Mouse (Mus musculus): ENCODE data around the gene Scarb2. TPM values are rescaled to one million over a fixed set of nuclear protein-coding genes. Genes with fewer than 3 reads are reported as not detected.

Scarb2 gene
- total RNA-seq, 2 experiments from 2014 or later, result 80.3 to 91.1 TPM

GRCm38 (mm10) chr5:92395764-92396163 is 110.9 kb downstream of the Scarb2 start:
- no peak for DNase-seq
- intact Hi-C loops (cut with DNase I), result no loop called here

- intact Hi-C loops (cut with DNase I), result no loop called here
- DNase-seq, result no peak
Measured at GRCm38 (mm10) chr5:92393863-92394262, 112.8 kb downstream of the Scarb2 start.

GRCm38 (mm10) chr5:92392542-92392941 is 114.1 kb downstream of the Scarb2 start:
- intact Hi-C loops (cut with DNase I), result no loop called here
- no peak for DNase-seq

Small RNA genes lying within 50 kb of the gene (microRNA-seq; reads per million reads assigned to microRNA genes)
- 0 reads per million in 2 experiments for gene Mir6415 (ENCODE audit: borderline number of aligned reads in 2 of 2)

Other genes starting within 250 kb of the Scarb2 start
- 10 to 100 TPM; 12.2 to 13.3 TPM for gene Naaa, start 228.7 kb downstream of the Scarb2 start, total RNA-seq (2021)
- 10 to 100 TPM; 11.1 to 12.5 TPM for gene Sdad1, start 196.4 kb downstream of the Scarb2 start, total RNA-seq (2021)
- gene Cxcl9, start 178.8 kb downstream of the Scarb2 start, total RNA-seq (2021), result 1 to 10 TPM; 1.4 to 2.7 TPM
- 100 to 1,000 TPM; 751 to 829 TPM for gene Art3, start 175.0 kb downstream of the Scarb2 start, total RNA-seq (2021)
- under 1 TPM in 1 of 2 experiments, not detected in 1; 0.28 TPM for gene Cxcl10, start 157.9 kb downstream of the Scarb2 start, total RNA-seq (2021)
- gene Nup54, start 71.6 kb downstream of the Scarb2 start, total RNA-seq (2021), result 10 to 100 TPM; 15.9 to 17.1 TPM
- not detected for gene Fam47e, start 48.2 kb upstream of the Scarb2 start, total RNA-seq (2021)
- gene Stbd1, start 96.2 kb upstream of the Scarb2 start, total RNA-seq (2021), result 1 to 10 TPM; 1.5 to 1.6 TPM
- gene Ccdc158, start 168.4 kb upstream of the Scarb2 start, total RNA-seq (2021), result not detected
- 10 to 100 TPM; 40.0 to 48.9 TPM for gene Shroom3, start 176.6 kb upstream of the Scarb2 start, total RNA-seq (2021)

Measured in heart, postnatal 36 days (tissue).